Mouse (Mus musculus) hindbrain, embryonic 12.5 days (tissue): Measurements from ENCODE around the gene Shc4. TPM values are rescaled to one million over a fixed set of nuclear protein-coding genes. Genes with fewer than 3 reads are reported as not detected.
A peak's percentile ranks its signal among the peaks of the same experiment; 100 is the strongest.

Experiments
- ATAC-seq: fragments of 200-750 bp; cut with Nextera tagmentation; 2 replicates; pipeline ENCODE4 v1.8.0; 2017; ENCODE audit warnings: moderate TSS enrichment; ENCODE audit not compliant: low FRiP score
- H3K27ac ChIP-seq: fragments of 300-500 bp; sonication (generic); 2 replicates; pipeline ENCODE4 v1.5.1; 2016; ENCODE audit warnings: mild to moderate bottlenecking
- H3K27me3 ChIP-seq: fragments of 300-500 bp; sonication (generic); 2 replicates; pipeline ENCODE4 v1.6.1; 2016; ENCODE audit warnings: mild to moderate bottlenecking
- H3K36me3 ChIP-seq: fragments of 300-500 bp; sonication (generic); 2 replicates; pipeline ENCODE4 v1.6.1; 2016; ENCODE audit warnings: mild to moderate bottlenecking
- H3K4me1 ChIP-seq: fragments of 300-500 bp; sonication (generic); 2 replicates; pipeline ENCODE4 v1.6.1; 2016
- H3K4me2 ChIP-seq: fragments of 300-500 bp; sonication (generic); replicated peaks from 2 replicates; pipeline ENCODE4 v1.6.1; 2016; ENCODE audit warnings: mild to moderate bottlenecking
- H3K4me3 ChIP-seq: fragments of 300-500 bp; sonication (generic); 2 replicates; pipeline ENCODE4 v1.5.1; 2016; ENCODE audit warnings: mild to moderate bottlenecking
- H3K9ac ChIP-seq: fragments of 300-500 bp; sonication (generic); 2 replicates; pipeline ENCODE4 v1.6.1; 2016; ENCODE audit warnings: mild to moderate bottlenecking, moderate library complexity
- H3K9me3 ChIP-seq: fragments of 300-500 bp; sonication (generic); replicated peaks from 2 replicates; pipeline ENCODE4 v1.6.1; 2016; ENCODE audit warnings: mild to moderate bottlenecking
- WGBS: fragments of 180-500 bp; shearing (Covaris S2); methylation state at CpG from one replicate; pipeline ENCODE4 v1.1.7; 2016; 5-methylcytosine and 5-hydroxymethylcytosine counted together
- polyA plus RNA-seq: library from polyadenylated mRNA; unstranded; fragments of >200 nt; fragmentation: Nextera tagmentation; extraction: Ambion mirVana; gene quantifications from 2 replicates; pipeline ENCODE4 v1.2.1, GENCODE M21; 2016

The Shc4 gene
- polyA plus RNA-seq, 1 experiment from 2014 or later = 3.2 TPM

DNA sequence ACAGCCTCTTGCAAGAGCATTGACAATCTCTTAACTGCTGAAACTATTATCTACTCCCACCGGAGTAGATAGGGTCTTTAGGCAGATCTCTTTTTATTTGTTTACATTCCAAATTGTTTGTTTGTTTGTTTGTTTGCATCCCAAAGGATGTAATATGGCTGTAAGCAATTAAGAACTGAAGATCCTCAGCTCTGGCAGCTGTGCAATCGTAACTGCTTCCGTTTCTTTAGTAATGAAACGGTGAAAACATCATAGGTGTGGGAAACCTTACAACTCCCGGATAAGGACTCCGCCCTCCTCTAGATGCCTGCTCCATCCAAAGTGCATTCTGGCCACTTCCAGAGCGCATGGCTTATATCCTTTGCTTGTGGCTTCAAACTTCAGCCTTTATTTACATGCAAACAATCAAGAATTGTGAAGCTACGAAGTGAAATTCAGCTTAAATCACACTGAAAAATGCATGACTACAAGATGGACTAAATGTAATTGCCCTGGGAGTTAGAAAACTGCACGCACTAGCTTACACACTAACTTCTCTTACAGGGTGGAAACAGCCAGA is 99.7 kb downstream of the Shc4 start:
- H3K9me3 ChIP-seq = no peaks in the 10 kb centered on the region
- peaks cover 7% of the 10 kb centered on the region; the same call in 1 of the 2 replicates for H3K36me3 ChIP-seq
- ATAC-seq = no peak
- peak overlapping the region; percentile 77 for H3K9ac ChIP-seq
- peaks cover 19% of the 10 kb centered on the region for H3K4me1 ChIP-seq
- peak overlapping the region; percentile 76 for H3K4me3 ChIP-seq
- H3K27me3 ChIP-seq = no peaks in the 10 kb centered on the region
- WGBS = 16% methylated on average over 9 of the region's 9 CpGs
- H3K4me2 ChIP-seq = peak overlapping the region; percentile 76
- H3K27ac ChIP-seq = no peak overlapping the region

DNA sequence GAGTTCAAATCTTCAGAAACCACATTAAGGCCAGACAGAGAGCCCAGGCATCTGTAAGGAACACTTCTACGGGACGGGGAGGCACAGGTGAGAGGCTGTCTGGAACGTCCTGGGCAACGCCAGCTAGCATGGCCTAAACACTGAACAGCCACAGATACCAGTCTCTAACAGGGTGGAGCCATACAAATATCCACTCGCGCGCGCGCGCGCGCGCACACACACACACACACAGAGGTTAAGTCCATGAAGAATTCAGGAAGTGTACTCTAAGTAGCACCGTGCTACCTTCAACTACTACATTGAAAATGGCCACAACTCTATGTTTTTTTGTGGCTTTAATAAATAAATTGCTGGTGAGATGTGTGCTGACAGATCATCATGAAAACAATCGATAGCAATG is 100.7 kb downstream of the Shc4 start:
- ATAC-seq = no peak
- H3K4me3 ChIP-seq = no peak overlapping the region
- H3K4me1 ChIP-seq = peaks cover 19% of the 10 kb centered on the region
- peaks cover 11% of the 10 kb centered on the region; the same call in 1 of the 2 replicates for H3K36me3 ChIP-seq
- no peak overlapping the region for H3K27ac ChIP-seq
- peak overlapping the region; percentile 76; the same call in 1 of the 2 replicates for H3K4me2 ChIP-seq
- no peaks in the 10 kb centered on the region for H3K27me3 ChIP-seq
- no peak overlapping the region for H3K9ac ChIP-seq
- 95% methylated on average over 15 of the region's 15 CpGs for WGBS
- no peaks in the 10 kb centered on the region for H3K9me3 ChIP-seq

DNA sequence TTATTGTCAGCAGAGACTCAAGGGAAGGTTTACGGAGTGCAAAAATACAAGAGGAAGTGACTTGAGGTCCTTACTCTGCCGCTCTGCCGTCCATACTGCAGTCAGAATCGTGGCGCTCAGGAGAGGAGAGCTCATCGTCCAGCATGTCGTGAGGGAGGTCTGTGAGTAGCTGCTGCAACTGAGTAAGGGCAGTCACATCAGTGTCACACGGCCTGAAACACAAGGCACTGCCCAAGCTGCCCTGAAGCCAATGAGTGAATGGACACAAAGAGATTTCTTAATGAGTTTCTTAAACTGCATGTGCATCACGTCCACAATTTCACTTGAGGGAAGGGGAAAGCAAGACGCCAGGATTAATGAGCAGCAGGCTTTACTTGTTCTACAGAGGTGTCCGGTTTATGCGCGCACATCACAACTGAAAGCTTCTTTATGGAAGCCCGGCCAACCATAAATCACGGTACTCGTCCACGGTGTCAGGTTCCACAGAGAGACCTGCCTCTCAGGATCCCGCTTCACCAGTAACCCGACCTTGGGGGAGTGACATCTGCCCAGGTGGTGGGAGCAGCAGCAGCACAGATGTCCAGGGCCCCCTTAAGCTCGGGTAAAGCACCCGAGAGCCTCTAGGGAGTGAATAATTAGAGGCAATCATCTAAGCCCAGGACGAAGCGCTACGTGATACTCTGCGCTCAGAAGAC is 103.6 kb downstream of the Shc4 start:
- no peak overlapping the region for H3K4me3 ChIP-seq
- ATAC-seq = no peak
- H3K9ac ChIP-seq = no peak overlapping the region
- H3K4me2 ChIP-seq = peak overlapping the region; percentile 34; the same call in 1 of the 2 replicates
- WGBS = 41% methylated on average over 25 of the region's 25 CpGs
- H3K9me3 ChIP-seq = no peaks in the 10 kb centered on the region
- H3K27ac ChIP-seq = 0 out of 2 replicates have a peak overlapping the region, but pooled peaks have one; percentile 40
- H3K4me1 ChIP-seq = peaks cover 19% of the 10 kb centered on the region
- no peaks in the 10 kb centered on the region for H3K27me3 ChIP-seq
- peaks cover 34% of the 10 kb centered on the region for H3K36me3 ChIP-seq

DNA sequence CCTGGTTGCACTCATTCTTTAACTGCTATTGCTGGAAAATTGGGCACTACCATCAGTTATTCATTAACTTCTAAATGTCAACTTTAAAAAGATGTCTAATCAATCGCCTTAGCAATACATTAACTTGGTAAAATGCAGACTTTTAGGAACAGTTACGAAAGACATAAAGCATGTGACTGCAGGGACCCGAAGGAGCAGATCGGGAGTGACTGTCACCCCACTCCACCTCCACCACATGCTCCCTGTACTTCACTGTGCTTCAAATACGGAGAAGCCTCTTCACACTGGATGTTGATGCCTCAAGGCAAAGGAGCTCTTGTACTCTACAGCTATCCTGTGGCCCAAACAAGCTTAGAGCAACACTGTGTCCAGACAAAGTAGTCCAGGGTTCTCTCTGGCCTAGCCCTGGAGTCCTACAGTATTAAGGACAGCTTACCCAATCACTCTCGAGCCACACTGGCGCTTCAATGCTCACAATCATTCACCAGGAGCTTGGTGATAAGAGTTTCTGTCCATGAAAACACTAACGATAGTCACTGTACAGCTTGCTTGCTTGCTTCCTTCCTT is 108.0 kb downstream of the Shc4 start:
- Histone ChIP-seq H3K4me2 (no peak overlapping the region), H3K27me3 (no peaks in the 10 kb centered on the region), H3K36me3 (peaks cover 54% of the 10 kb centered on the region), H3K4me1 (peaks cover 4% of the 10 kb centered on the region), H3K9ac (no peak overlapping the region), H3K4me3 (no peak overlapping the region), H3K9me3 (no peaks in the 10 kb centered on the region), H3K27ac (no peak overlapping the region)
- 81% methylated on average over 8 of the region's 8 CpGs for WGBS
- ATAC-seq = no peak

DNA sequence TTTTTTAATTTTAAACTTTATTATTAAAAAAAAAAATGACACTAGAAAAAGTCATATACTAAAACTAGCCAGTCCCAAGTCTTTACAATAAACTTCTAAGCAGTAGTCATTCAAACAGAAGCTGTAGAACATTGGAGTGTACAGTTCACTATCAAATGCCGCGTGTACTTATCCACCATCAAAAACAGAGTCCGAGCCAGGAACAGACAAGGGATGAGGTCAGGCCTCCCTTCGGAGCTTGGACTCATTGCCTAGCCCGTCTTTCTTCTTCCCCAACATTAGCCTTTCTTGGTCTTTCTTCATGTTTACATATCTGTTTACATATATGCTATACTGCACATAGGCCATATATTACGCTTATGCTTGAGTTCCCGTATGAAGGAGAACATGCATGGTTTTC is 108.5 kb downstream of the Shc4 start:
- Histone ChIP-seq H3K9ac (no peak overlapping the region), H3K27ac (no peak overlapping the region), H3K36me3 (peaks cover 56% of the 10 kb centered on the region), H3K4me1 (peaks cover under 1% of the 10 kb centered on the region), H3K27me3 (no peaks in the 10 kb centered on the region), H3K9me3 (no peaks in the 10 kb centered on the region), H3K4me2 (no peak overlapping the region), H3K4me3 (no peak overlapping the region)
- WGBS = 92% methylated on average over 7 of the region's 7 CpGs
- no peak for ATAC-seq

DNA sequence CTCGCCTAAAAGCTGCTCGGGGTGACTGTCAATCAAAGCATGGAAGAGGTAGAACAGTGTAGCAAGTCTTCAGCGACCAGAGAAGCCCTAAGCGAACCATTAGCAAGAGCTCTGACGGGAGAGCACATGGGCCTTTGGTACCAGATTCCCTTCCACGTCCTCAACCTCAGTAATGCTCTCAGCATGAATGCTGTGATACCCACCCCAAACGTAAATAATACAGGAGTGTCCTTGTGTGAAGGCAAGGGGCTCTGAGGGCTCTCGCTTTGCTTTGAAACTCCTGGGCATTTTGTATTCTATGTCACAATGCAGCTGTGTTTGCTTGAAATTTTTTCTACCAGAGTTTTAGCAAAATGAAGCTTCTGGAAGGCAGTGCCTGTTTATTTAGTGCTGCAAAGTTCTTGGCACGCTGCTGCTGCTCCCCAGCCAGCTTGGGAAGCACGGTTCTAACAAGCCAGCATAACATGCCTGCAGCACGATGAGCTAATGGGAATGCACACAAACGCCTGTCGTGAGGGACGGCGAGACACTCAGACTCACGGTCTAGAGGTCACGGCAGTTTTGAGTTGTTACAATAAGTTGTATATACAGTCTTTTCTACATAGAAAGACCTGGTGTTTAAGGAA is 117.6 kb downstream of the Shc4 start:
- Histone ChIP-seq H3K4me1 (no peaks in the 10 kb centered on the region), H3K36me3 (peaks cover 44% of the 10 kb centered on the region), H3K9me3 (no peaks in the 10 kb centered on the region), H3K4me3 (no peak overlapping the region), H3K27ac (no peak overlapping the region), H3K4me2 (no peak overlapping the region), H3K27me3 (no peaks in the 10 kb centered on the region), H3K9ac (no peak overlapping the region)
- no peak for ATAC-seq
- 85% methylated on average over 17 of the region's 17 CpGs for WGBS

DNA sequence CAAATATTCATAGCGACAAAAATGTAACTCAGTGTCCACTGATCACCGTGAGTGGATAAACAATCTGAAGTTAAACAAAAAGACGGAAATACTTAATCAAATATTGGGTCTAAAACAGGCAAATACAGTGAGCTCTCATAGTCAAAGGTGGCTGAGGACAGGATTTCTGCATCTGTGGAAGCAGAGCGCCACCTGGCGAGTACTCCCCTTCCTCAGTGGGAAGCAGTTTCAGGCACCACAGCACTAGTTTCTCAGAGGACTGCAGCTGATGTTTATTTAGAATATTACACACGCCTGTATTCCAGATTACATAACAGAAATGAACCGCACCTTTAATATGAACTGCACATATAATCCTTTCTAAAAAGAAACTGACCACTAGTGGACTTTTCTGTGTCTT is 119.3 kb downstream of the Shc4 start:
- 80% methylated on average over 7 of the region's 7 CpGs for WGBS
- no peak for ATAC-seq
- H3K27ac ChIP-seq = no peak overlapping the region
- H3K4me3 ChIP-seq = no peak overlapping the region
- no peaks in the 10 kb centered on the region for H3K4me1 ChIP-seq
- H3K9me3 ChIP-seq = no peaks in the 10 kb centered on the region
- H3K36me3 ChIP-seq = peaks cover 42% of the 10 kb centered on the region
- no peak overlapping the region for H3K9ac ChIP-seq
- H3K27me3 ChIP-seq = no peaks in the 10 kb centered on the region
- no peak overlapping the region for H3K4me2 ChIP-seq

DNA sequence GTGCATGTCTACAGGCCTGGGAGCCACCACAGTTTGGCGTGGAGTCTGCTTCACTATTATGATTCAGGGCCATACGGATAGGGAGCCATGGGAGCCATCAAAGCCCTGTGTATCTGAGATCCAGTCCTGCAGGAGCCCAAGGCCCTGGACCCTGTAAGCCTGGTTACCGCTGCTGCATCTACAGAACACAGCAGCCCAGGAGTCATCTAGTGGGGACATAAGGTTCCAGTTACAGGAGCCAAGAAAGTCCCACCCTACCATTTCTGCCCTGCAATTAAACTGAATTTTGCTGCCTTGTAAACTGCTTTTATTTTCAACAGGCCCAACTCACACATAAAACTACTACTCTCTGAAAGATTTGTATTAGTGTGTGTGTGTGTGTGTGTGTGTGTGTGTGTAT is 121.0 kb downstream of the Shc4 start:
- Histone ChIP-seq H3K4me2 (no peak overlapping the region), H3K9me3 (no peaks in the 10 kb centered on the region), H3K27ac (no peak overlapping the region), H3K36me3 (peaks cover 43% of the 10 kb centered on the region), H3K9ac (no peak overlapping the region), H3K27me3 (no peaks in the 10 kb centered on the region), H3K4me3 (no peak overlapping the region), H3K4me1 (no peaks in the 10 kb centered on the region)
- 85% methylated on average over 3 of the region's 3 CpGs for WGBS
- ATAC-seq = no peak

DNA sequence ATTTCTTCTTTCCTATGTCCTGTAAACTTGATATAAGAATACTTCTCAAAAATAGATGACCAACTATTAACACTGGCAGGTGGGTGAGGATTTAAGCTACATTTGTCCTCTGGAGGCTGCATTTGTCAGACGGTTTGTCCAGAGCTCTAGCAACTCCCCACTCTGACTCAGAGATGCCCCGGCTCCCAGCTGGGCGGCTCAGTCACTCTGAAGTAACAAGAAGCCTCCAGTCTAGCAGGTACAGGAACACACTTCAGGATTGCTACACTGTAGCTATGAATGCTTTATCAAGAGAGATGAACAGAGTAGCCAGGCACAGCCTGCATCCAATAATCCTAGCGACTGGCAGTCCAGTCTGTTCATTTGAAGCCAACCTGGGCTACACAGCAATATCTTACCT is 125.0 kb downstream of the Shc4 start:
- WGBS = 80% methylated on average over 4 of the region's 4 CpGs
- H3K4me2 ChIP-seq = no peak overlapping the region
- no peak overlapping the region for H3K4me3 ChIP-seq
- peaks cover 51% of the 10 kb centered on the region for H3K36me3 ChIP-seq
- H3K27me3 ChIP-seq = no peaks in the 10 kb centered on the region
- no peak for ATAC-seq
- H3K27ac ChIP-seq = no peak overlapping the region
- no peaks in the 10 kb centered on the region for H3K9me3 ChIP-seq
- H3K4me1 ChIP-seq = no peaks in the 10 kb centered on the region
- no peak overlapping the region for H3K9ac ChIP-seq

DNA sequence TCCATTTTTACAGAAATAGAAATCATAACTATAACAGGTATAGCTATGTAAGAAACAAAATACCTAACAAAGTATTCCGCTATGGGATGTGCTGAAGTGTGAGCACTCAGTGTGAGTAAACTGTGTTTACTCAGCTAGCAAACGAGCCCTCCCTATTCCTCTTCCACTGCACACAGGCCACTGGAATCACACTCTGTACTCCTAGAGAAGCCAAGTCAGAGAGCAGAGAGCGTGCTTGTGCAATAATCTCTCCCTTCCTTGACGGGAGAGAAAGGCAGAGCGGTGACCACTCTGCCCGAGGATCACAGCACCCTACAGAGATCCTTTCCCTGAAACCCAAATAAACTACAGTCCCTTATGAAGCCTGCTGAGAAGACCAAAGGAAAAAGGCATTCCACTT is 125.7 kb downstream of the Shc4 start:
- Histone ChIP-seq H3K27me3 (no peaks in the 10 kb centered on the region), H3K36me3 (peaks cover 53% of the 10 kb centered on the region), H3K4me2 (no peak overlapping the region), H3K4me1 (no peaks in the 10 kb centered on the region), H3K4me3 (no peak overlapping the region), H3K9ac (no peak overlapping the region), H3K27ac (no peak overlapping the region), H3K9me3 (no peaks in the 10 kb centered on the region)
- WGBS = 83% methylated on average over 6 of the region's 6 CpGs
- ATAC-seq = no peak

DNA sequence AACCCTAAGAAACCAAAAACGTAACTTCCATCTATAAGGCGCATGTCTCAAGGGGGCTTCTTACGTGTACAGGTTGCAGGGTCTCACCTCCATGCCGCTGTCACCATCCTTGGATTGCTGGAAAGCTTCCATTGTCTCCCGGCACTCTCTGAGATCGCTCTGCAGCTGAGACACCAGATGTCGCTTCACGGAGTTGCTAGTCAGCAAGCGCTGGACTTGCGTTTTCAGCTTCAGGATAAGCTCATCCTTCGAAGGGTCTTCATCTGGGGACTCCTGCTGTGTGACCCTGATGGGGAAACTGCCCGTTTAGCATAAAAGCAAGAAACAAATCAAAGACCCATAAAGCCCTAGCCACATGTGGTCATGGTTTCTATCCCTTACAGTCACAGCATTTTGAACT is 129.2 kb downstream of the Shc4 start:
- H3K4me1 ChIP-seq = no peaks in the 10 kb centered on the region
- no peaks in the 10 kb centered on the region for H3K9me3 ChIP-seq
- H3K27me3 ChIP-seq = no peaks in the 10 kb centered on the region
- H3K27ac ChIP-seq = no peak overlapping the region
- H3K36me3 ChIP-seq = peaks cover 38% of the 10 kb centered on the region
- H3K4me2 ChIP-seq = no peak overlapping the region
- no peak for ATAC-seq
- H3K9ac ChIP-seq = no peak overlapping the region
- no peak overlapping the region for H3K4me3 ChIP-seq
- 81% methylated on average over 12 of the region's 12 CpGs for WGBS

DNA sequence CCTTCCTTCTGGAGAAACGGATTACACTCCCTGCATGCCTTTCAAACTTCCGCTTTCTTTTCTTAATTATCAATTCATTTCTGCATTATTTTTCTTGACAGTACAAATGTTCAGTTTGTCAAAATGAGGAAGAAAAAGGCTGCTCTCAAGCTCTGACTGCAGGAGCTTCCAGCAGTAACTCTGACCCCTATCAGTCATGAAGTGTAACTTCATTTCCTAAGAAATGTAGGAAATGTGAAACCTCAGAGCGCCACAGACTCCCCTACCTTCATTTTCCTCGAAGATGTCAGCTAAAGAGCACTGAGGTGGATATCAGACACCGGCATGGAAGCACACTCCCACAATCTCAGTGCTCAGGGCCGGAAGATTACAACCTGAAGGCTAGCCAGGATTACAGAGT is 129.9 kb downstream of the Shc4 start:
- no peak overlapping the region for H3K27ac ChIP-seq
- no peaks in the 10 kb centered on the region for H3K4me1 ChIP-seq
- no peak overlapping the region for H3K4me2 ChIP-seq
- WGBS = 87% methylated on average over 6 of the region's 6 CpGs
- no peaks in the 10 kb centered on the region for H3K9me3 ChIP-seq
- peaks cover 32% of the 10 kb centered on the region for H3K36me3 ChIP-seq
- H3K4me3 ChIP-seq = no peak overlapping the region
- no peak overlapping the region for H3K9ac ChIP-seq
- no peak for ATAC-seq
- no peaks in the 10 kb centered on the region for H3K27me3 ChIP-seq
